Mouse (Mus musculus) megakaryocyte progenitor cell, adult 5-6 weeks (primary cell): ENCODE measurements around the gene Tmem108. TPM values are rescaled to one million over a fixed set of nuclear protein-coding genes. Genes with fewer than 3 reads are reported as not detected.

ENCODE experiments used
- ATAC-seq: replicated peaks from 2 replicates; pipeline ENCODE4 v1.8.0; 2016; ENCODE audit warnings: mild to moderate bottlenecking, moderate TSS enrichment, inconsistent platforms; ENCODE audit not compliant: poor library complexity
- total RNA-seq, 2 experiments: library from RNA; stranded (forward) in 1 of 2; stranded (reverse) in 1 of 2; fragments of 157-497, 149-512 nt in 1 of 2; fragments of 200-1000 nt in 1 of 2; gene quantifications; 2 replicates each; pipeline versions ENCODE4 v1.2.3 to v1.2.4; 2015 to 2017

Tmem108 gene
- total RNA-seq, 2 experiments from 2014 or later: 0.04 to 0.37 TPM

DNA sequence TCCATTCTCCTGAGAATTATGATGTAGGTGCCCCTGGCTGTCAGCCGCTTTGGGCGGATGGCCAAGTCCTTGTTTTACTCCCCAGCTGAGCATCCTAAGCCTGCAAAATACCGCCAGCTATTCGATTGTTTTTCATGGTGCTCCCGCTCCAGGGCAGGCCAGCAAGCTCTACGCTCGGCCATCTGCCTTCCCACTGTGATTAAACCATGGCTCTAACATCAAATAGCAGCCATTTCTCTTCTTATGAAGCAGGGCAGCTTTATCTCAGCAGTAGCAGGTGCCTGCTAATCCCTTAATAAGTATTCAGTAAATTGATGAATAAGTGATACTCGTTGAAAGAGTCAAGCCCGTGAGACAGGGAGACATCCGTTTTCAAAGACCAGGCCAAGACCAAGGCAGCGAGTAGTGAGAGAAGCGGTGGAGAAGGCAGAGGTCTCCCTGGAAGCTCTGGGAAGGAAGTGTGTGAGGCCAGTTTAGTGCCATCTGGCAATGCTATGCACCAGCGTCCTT lies 295.9 kb downstream of the Tmem108 start:
- no peak for ATAC-seq

DNA sequence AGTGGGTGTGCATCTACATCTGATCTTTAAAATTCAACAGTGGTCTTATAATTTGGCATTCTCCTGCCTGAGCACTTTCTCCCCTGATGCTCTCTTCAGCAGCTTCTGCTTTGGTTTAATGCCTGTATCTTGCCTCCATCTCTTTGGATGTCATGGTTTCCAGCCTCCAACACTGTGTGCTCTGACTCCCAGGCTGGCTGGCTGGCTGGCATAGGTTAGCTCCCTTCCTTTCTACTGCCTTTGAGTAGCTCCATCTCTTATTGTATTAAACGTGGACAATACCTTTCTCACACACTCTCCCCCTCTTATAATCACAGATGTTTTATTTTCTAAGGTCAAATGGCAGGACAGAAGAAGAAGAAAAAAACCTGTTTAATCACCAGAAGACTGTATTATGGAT lies 296.3 kb downstream of the Tmem108 start:
- no peak for ATAC-seq

DNA sequence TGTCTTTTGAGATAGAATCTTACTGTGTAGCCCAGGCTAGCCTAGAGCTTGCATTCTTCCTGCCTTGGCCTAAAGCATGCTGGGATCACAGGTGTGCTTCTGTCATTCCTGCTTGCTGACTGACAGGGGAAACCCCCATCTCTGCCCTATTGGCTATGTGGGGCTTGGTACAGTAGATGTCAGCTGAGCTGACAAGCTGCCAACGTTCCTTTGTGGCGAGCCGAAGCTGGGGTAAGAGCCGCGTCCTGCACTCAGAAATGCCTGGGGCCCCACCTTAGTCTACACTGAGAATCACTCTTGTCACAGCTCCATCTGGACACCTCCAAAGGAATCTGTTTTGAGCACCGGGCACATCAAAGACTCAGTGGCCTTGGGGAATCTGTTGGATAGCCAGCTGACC lies 297.8 kb downstream of the Tmem108 start:
- ATAC-seq: no peak

DNA sequence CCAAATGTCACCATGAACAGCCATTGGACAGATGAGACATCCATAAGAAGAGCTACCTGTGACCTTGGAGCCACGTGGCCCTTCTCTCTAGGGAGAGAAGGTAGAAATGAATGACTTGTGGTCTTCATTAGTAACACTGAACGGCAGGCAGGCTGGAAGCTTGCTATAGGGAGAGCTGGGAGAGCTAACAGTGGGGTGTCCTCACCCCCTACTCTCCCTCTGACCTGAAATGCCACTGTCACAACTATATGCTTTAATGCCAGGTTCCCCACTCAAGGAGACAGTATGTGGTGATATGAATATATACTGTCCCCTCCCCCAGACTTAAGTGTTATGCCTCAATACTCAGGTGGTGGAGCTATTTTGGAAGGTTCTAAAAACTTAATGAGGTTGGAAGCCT lies 301.8 kb downstream of the Tmem108 start:
- ATAC-seq: no peak

DNA sequence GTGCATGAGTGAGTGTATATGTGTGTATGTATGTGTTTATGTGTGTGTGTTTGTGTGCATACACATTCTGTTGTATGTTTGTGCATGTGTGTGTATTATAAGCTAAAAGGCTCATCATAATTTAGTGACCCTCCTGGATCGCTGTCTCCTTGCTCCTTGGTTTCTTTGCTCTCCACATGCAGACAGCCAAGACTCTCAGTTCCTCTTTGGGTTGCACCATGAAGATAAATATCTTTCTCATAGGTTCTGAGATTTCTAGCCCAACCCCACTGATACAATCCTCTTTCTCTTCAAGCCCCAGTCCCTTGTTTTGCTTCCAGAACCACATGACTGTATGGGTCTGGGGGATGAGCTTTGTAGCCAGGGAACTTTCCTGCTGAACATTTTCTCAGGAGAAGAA lies 302.3 kb downstream of the Tmem108 start:
- ATAC-seq: peak; percentile 60

DNA sequence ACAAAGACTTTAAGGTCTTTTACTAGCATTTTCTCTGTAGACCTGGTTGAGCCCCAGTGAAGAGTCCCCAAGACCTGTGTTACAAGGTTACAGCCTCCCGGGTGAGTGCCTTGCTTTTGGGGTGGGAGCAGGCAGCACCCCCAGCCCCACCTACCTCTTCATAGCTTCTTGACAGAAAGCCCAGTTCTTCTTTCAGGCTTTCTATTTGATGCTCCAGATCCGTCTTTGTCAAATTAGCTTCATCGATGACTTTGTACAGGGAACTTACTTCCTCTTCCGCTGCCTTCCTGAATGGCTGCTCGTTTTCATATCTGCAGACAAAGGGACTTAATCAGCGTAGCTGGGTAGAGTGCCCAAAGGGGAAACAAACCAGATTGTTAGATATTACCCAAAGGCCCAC lies 312.0 kb downstream of the Tmem108 start:
- ATAC-seq: peak; percentile 44; the same call in 1 of the 2 replicates

DNA sequence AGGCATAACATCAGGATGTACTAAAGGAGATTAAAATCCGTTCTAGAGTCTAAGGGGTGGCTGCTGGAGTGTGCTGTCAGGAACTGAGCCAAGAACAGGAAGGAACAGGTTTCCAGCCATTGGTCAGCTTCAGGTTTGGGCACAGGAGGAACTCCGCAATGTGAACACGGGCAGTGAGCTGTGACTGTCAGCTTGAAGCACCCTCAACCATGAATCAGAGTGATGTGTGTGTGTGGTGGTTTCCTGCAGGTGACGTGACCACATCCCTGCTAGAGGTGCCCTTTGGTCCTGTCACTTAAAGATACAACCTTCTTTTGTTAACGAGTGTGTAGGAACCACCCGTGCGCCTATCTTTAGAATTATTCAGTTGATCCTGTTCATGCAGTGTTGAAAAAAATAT lies 312.5 kb downstream of the Tmem108 start:
- peak; percentile 94 for ATAC-seq

DNA sequence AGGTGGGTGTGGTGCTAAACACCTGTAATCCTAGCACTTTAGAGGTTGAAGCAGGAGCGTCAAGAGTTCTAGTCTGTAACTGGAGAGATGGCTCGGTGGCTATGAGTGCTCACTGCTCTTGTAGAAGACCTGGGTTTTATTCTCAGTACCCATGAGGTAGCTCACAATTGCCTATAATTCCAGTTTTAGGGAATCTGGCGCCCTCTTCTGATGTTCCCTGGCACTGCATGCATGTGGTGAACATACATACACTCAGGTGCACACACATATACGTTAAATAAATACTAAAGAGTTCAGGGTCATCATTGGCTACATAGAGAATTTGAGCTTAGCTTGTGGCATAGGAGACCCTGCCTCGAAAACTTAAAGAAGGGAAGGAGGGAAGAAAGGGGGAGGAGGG lies 317.0 kb downstream of the Tmem108 start:
- no peak for ATAC-seq

DNA sequence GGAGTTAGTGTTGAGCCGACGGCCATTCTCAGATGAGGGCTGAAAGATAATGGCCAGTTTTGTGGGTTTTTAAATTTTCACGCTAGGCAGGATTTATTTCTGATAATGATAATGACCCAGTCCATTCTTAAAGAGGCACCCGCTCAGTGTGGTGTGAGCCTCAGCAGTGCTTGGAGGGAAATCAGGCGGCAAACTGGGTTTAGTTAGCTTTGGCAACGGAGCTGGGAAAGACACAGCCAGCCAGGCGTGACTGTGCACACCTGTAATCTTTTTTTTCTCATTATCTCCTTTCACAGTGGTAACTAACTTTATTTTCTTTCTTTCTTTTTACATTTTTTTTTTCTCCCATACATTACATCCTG lies 317.8 kb downstream of the Tmem108 start:
- no peak for ATAC-seq

DNA sequence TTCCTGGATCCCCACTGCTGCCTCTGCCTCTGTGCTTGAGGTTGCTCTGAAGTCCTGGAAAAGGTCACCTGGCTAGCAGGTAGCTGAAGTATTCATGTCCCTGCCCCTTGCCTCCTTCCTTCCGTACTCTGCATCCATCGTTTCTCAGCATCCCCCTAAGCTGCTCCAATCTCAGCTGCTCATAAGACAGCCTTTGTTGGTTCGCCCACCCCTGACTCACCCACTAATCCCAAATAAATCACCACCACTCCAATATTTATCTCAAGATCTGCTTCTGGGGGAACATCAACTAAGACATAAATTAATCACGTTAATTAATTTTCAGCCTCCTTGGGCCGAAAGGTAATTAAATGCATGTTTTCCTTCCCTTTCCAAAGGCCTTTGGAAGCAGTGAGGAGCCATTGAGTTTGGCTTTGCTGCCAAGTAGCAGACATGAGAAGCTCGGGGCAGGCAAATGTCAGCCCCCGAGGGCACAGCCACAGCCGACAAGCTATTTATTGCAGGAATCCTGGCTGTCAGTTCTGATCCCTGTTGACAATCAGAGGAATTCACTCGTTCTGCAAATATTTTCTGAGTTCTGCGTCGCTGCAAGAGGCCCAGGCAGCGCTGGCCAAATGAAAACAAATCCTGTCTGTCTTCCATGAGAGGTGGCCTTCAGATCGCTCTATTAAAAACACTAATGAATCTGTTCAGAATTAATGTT lies 318.4 kb downstream of the Tmem108 start:
- ATAC-seq: no peak

DNA sequence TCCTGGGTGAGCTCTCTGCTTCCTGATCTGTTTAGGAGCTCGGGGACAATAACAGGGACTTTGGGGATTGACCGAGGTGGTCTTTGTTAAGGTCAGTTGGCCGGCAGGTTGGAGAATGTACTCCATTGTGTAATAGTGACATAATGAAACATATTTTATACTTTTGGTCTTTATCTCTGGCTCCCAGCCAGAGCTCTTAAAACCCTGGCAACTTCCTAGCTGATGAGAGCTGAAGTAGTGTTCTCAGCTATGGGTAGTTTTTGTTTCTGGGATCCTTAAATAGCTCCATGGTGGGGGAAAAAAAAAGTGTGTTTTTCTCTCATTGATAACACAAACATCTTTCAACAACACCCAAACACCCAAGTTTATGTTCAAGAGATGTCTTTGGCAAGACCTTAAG lies 321.0 kb downstream of the Tmem108 start:
- ATAC-seq: no peak

DNA sequence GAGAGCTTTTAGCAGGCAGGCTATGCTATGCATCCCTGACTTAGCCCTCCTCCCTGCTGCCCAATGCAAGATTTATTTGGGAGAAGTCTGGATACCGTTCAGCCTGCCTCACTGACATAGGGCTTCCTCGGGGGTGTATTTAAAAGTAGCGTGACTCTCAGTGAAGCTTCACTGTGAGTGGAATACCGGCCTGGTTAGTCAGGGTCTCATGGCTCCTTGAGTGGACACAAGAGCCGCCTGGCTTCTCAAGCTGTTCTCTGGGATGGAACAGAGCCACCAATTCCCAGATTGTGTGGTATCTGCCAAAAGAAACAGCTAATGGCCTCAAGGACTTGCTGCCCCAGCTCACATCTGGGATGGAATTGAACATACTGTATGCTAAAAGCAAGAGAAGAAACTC lies 324.5 kb downstream of the Tmem108 start:
- no peak for ATAC-seq

DNA sequence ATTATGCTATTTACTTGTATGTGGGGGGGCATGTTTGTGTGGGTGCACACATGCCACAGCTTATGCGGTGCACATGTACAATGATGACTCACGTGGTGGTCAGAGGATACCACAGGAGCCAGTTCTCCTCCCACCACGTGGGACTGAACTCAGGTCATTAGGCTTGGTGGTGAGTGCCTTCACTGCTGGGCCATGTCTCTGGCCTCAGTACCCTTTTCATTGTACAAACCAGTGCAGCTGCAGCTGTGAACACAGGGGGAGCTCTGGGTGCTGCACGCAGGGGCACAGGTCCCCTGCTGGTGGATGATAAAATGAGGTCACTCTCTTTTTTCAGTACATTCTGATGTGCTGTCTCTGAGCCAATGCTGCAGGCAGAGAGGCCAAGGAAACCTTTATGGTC lies 327.5 kb downstream of the Tmem108 start:
- ATAC-seq: peak; percentile 99

Other genes with a start within 250 kb of the Tmem108 start
- gene Nphp3, start 240.7 kb upstream of the Tmem108 start, total RNA-seq (2015): 1.3 and 8.9 TPM in 2 replicates
- gene Nphp3, start 240.7 kb upstream of the Tmem108 start, total RNA-seq (2017): 2.4 and 3.3 TPM in 2 replicates